Mouse (Mus musculus): Measurements from ENCODE around the gene Cldn22. TPM values are rescaled to one million over a fixed set of nuclear protein-coding genes. Genes with fewer than 3 reads are reported as not detected.

The Cldn22 gene
- polyA plus RNA-seq (2012; rRNA removed), result 0.77 and 1.3 TPM in 2 replicates

DNA sequence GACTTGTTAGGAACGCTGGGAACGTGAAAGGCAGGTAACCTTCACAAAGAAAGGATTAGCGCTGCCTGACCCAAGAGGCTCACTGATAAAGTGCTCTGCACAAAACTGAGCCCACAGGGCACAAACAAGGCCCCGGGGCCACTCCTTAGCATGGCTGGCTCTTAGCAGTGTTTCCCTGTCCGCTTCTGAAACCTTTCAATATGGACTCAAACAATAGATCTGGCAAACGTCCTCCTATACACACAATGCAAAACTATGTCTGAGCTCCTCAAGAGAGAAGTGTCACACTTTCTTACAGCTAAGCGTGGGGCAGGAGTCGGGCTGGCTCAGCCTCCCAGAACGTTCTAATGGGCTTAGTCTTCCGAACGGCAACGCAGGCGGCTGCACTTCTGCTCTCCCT is at the start of gene Cldn22:
TSS of gene Cldn22 (plus strand) at position 301 of the 400 bp plus-strand sequence.
- no peak within 1 kb of the TSS for H3K4me3 ChIP-seq (ENCODE audit: insufficient read depth, low read depth, low read length)
- whole genome bisulfite sequencing, result 73% methylated on average over 13 of the region's 13 CpGs
- TF ChIP-seq CTCF (conservative IDR thresholded peaks at IDR 0.05; ENCODE audit: insufficient read depth, insufficient read length, low read depth, low read length) (no peak), POLR2A (IDR thresholded peaks at IDR 0.05; ENCODE audit: low read depth, low read length) (no peak)

DNA sequence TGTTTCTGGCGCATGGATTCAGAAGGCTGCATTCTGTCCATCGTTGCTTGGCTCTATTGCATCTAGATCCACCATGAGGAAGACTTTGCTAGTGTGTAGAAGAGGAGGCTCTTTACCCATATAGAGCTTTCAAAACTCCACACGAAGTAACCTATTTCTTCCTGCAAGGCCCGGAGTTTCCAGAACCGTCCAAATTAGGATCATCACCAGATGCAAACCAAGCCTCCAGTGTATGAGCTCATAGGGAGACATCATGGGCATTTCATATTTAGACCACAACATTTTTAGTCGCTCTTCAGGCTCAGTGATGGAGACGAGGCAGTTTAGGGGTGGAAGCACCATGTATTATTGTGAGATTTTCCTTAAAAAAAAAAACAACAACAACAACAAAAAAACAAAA is 46.9 kb upstream of the Cldn22 start:
- TF ChIP-seq POLR2A (IDR thresholded peaks at IDR 0.05; ENCODE audit: low read depth, low read length), result no peak
- no peak for TF ChIP-seq CTCF (conservative IDR thresholded peaks at IDR 0.05; ENCODE audit: insufficient read depth, insufficient read length, low read depth, low read length)
- WGBS, result 86% methylated on average over 7 of the region's 7 CpGs
- Histone ChIP-seq H3K4me3 (ENCODE audit: insufficient read depth, low read depth, low read length) (no peak overlapping the region), H3K36me3 (ENCODE audit: control insufficient read depth, insufficient read depth, low read length) (no peaks in the 10 kb centered on the region), H3K27me3 (replicated peaks; ENCODE audit: control insufficient read depth, insufficient read depth, low read length) (no peaks in the 10 kb centered on the region), H3K27ac (ENCODE audit: insufficient read depth, low read depth, low read length) (no peak overlapping the region), H3K4me1 (ENCODE audit: control insufficient read depth, insufficient read depth, low read length) (peaks cover 3% of the 10 kb centered on the region; the same call in 1 of the 2 replicates)
- no peak for DNase-seq

More for the DNA sequence above, at the start of gene Cldn22:
- Histone ChIP-seq H3K4me1 (ENCODE audit: control insufficient read depth, insufficient read depth, low read length) (no peaks in the 10 kb centered on the region), H3K27me3 (replicated peaks; ENCODE audit: control insufficient read depth, insufficient read depth, low read length) (no peaks in the 10 kb centered on the region), H3K27ac (ENCODE audit: insufficient read depth, low read depth, low read length) (no peak within 1 kb of the TSS), H3K36me3 (ENCODE audit: control insufficient read depth, insufficient read depth, low read length) (no peaks in the 10 kb centered on the region)
- no peak for DNase-seq

DNA sequence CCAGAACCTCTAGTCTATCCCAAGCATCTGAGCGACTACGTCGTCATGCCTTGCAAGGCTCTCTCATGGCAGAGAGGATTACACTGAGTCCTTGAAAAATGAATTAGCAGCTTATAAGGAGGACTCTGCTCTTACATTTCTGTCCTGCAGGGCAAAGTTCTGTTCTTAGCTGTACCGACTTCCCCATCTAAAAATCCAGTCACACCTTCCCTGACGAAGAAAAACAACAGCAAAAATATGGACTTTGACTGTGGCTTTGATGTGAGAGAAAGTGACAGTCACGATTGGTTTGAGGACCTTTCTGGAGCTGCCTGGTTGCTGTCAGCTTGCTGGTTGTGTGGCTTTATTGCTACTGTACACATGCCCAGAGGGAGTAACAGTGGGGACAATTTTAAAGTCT is 44.7 kb upstream of the Cldn22 start:
- TF ChIP-seq CTCF (conservative IDR thresholded peaks at IDR 0.05; ENCODE audit: insufficient read depth, insufficient read length, low read depth, low read length) (no peak), POLR2A (IDR thresholded peaks at IDR 0.05; ENCODE audit: low read depth, low read length) (no peak)
- Histone ChIP-seq H3K27ac (ENCODE audit: insufficient read depth, low read depth, low read length) (peak overlapping the region; percentile 22; the same call in 1 of the 2 replicates), H3K4me1 (ENCODE audit: control insufficient read depth, insufficient read depth, low read length) (peaks cover 3% of the 10 kb centered on the region; the same call in 1 of the 2 replicates), H3K36me3 (ENCODE audit: control insufficient read depth, insufficient read depth, low read length) (no peaks in the 10 kb centered on the region), H3K27me3 (replicated peaks; ENCODE audit: control insufficient read depth, insufficient read depth, low read length) (no peaks in the 10 kb centered on the region), H3K4me3 (ENCODE audit: insufficient read depth, low read depth, low read length) (no peak overlapping the region)
- 46% methylated on average over 6 of the region's 6 CpGs for WGBS
- DNase-seq, result peak; percentile 74

DNA sequence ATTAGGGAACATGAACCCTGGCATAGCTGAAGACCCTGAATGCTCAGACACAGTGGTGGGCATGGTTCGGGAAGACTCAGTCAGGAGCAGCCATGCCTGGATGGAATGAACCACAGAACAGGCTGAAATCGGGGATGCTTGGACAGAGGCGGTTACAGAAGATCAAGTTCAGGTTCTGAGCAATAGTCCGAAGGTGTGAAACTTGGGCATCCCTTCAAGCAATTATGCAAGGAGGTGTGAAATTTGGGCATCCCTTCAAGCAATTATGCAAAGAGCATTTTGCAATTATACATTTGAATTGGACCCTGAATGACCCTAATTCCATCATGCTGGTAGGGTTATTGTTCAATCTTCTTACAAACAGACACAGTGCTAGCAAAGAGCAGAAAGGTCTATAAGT is 42.4 kb upstream of the Cldn22 start:
- WGBS, result 79% methylated on average over 4 of the region's 4 CpGs
- H3K27ac ChIP-seq (ENCODE audit: insufficient read depth, low read depth, low read length), result no peak overlapping the region
- H3K36me3 ChIP-seq (ENCODE audit: control insufficient read depth, insufficient read depth, low read length), result no peaks in the 10 kb centered on the region
- no peaks in the 10 kb centered on the region for H3K27me3 ChIP-seq (replicated peaks; ENCODE audit: control insufficient read depth, insufficient read depth, low read length)
- DNase-seq, result peak; percentile 70
- H3K4me1 ChIP-seq (ENCODE audit: control insufficient read depth, insufficient read depth, low read length), result peaks cover 3% of the 10 kb centered on the region; the same call in 1 of the 2 replicates
- no peak overlapping the region for H3K4me3 ChIP-seq (ENCODE audit: insufficient read depth, low read depth, low read length)
- TF ChIP-seq CTCF (conservative IDR thresholded peaks at IDR 0.05; ENCODE audit: insufficient read depth, insufficient read length, low read depth, low read length) (no peak), POLR2A (IDR thresholded peaks at IDR 0.05; ENCODE audit: low read depth, low read length) (no peak)

DNA sequence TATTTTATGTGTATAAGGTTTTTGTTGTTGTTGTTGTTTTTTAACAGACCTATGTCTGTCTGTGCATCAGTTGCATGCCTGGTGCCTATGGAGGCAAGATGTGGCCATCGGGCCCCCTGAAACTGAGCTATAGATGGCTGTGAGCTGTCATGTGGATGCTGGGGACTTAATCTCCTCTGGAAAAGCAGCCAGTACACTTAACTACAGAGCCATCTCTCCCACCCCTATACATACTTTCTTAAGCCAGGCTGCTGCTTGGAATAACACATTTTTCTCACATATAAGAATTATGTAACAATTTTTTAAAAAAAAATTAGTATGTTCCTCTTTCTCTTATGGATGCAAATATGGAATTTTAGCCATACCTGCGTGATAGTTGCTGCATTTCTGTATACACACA is 40.7 kb upstream of the Cldn22 start:
- 91% methylated on average over 2 of the region's 2 CpGs for WGBS
- TF ChIP-seq CTCF (conservative IDR thresholded peaks at IDR 0.05; ENCODE audit: insufficient read depth, insufficient read length, low read depth, low read length), result no peak
- TF ChIP-seq POLR2A (IDR thresholded peaks at IDR 0.05; ENCODE audit: low read depth, low read length), result no peak
- Histone ChIP-seq H3K27me3 (replicated peaks; ENCODE audit: control insufficient read depth, insufficient read depth, low read length) (no peaks in the 10 kb centered on the region), H3K4me3 (ENCODE audit: insufficient read depth, low read depth, low read length) (no peak overlapping the region), H3K4me1 (ENCODE audit: control insufficient read depth, insufficient read depth, low read length) (no peaks in the 10 kb centered on the region; the same call in 1 of the 2 replicates), H3K36me3 (ENCODE audit: control insufficient read depth, insufficient read depth, low read length) (no peaks in the 10 kb centered on the region), H3K27ac (ENCODE audit: insufficient read depth, low read depth, low read length) (no peak overlapping the region)
- DNase-seq, result no peak

- H3K4me3 ChIP-seq (ENCODE audit: insufficient read depth, low read depth, low read length), result no peak overlapping the region
- 92% methylated on average over 6 of the region's 6 CpGs for WGBS
- H3K36me3 ChIP-seq (ENCODE audit: control insufficient read depth, insufficient read depth, low read length), result no peaks in the 10 kb centered on the region
- TF ChIP-seq CTCF (conservative IDR thresholded peaks at IDR 0.05; ENCODE audit: insufficient read depth, insufficient read length, low read depth, low read length), result no peak
- no peak for TF ChIP-seq POLR2A (IDR thresholded peaks at IDR 0.05; ENCODE audit: low read depth, low read length)
- DNase-seq, result no peak
- no peaks in the 10 kb centered on the region; the same call in 1 of the 2 replicates for H3K4me1 ChIP-seq (ENCODE audit: control insufficient read depth, insufficient read depth, low read length)
- no peak overlapping the region for H3K27ac ChIP-seq (ENCODE audit: insufficient read depth, low read depth, low read length)
- H3K27me3 ChIP-seq (replicated peaks; ENCODE audit: control insufficient read depth, insufficient read depth, low read length), result no peaks in the 10 kb centered on the region
Observed at GRCm38 (mm10) chr8:47783944-47784343, 40.3 kb upstream of the Cldn22 start.

DNA sequence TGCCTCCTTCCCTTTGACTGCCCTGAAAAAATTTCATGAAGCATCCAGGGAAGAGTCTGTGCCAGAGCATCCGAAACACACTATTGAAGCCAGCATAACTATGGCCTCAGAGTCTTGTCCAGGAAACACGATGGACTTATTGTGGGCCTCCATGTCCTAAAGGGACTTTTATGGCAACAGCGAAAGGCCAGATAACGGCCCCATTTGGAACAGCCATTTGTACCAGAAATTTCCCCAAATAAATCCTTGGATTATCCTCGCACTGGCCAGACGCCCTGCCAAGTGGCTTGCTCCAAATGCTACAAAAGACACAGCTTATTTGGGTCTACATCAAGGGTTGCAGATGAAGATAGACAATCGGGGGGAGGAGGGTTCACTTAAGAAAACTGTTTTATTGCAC is 39.8 kb upstream of the Cldn22 start:
- 77% methylated on average over 7 of the region's 7 CpGs for WGBS
- H3K4me3 ChIP-seq (ENCODE audit: insufficient read depth, low read depth, low read length), result no peak overlapping the region
- DNase-seq, result no peak
- H3K27ac ChIP-seq (ENCODE audit: insufficient read depth, low read depth, low read length), result no peak overlapping the region
- H3K36me3 ChIP-seq (ENCODE audit: control insufficient read depth, insufficient read depth, low read length), result no peaks in the 10 kb centered on the region
- TF ChIP-seq CTCF (conservative IDR thresholded peaks at IDR 0.05; ENCODE audit: insufficient read depth, insufficient read length, low read depth, low read length), result no peak
- no peak for TF ChIP-seq POLR2A (IDR thresholded peaks at IDR 0.05; ENCODE audit: low read depth, low read length)
- no peaks in the 10 kb centered on the region for H3K27me3 ChIP-seq (replicated peaks; ENCODE audit: control insufficient read depth, insufficient read depth, low read length)
- no peaks in the 10 kb centered on the region; the same call in 1 of the 2 replicates for H3K4me1 ChIP-seq (ENCODE audit: control insufficient read depth, insufficient read depth, low read length)

Measured in kidney, adult 2 months (tissue).